Mouse (Mus musculus) E14TG2a.4 (cell line): ENCODE measurements around the gene Pla2g12a.

ENCODE experiments used
- CTCF ChIP-seq: conservative IDR thresholded peaks from 2 replicates; pipeline ENCODE4 v1.5.1; 2014; ENCODE audit warnings: low read length
- NANOG ChIP-seq: IDR thresholded peaks from 2 replicates; pipeline ENCODE4 v1.6.1; 2014; ENCODE audit warnings: borderline replicate concordance, low read length, mixed read lengths
- POU5F1 ChIP-seq: IDR thresholded peaks from 2 replicates; pipeline ENCODE4 v1.6.1; 2014; ENCODE audit warnings: low read length, borderline replicate concordance

DNA sequence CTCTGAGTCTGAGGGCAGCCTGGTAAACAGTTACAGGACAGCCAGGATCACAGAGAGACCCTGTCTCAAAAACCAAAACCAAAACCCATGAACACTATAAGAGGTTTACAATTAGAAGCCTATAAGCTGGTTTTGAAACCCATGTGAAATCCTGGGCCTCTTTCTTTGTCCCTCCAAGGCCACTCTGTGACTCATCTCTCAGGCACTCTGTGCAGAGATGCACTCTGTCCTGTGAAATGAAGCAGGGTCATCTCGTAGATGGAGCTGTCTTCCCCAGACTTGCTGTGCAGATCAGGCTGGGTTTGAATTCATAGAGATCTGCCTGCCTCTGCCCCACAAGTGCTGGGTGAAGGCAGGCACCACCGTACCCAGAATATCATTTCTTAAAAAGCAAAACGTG is 39.0 kb downstream of the Pla2g12a start:
- TF ChIP-seq CTCF (no peak), POU5F1 (no peak), NANOG (no peak)
